Mouse (Mus musculus) midbrain, embryonic 11.5 days (tissue): ENCODE data around the gene Gm5148. TPM values are rescaled to one million over a fixed set of nuclear protein-coding genes. Genes with fewer than 3 reads are reported as not detected.

ENCODE experiments used
- ATAC-seq: fragments of 200-750 bp; cut with Nextera tagmentation; 2 replicates; pipeline ENCODE4 v1.8.0; 2017; ENCODE audit warnings: moderate TSS enrichment, moderate library complexity; ENCODE audit not compliant: low FRiP score
- DNase-seq: peaks from one replicate; pipeline ENCODE4 v3.0.0; 2015; ENCODE audit warnings: low spot score; ENCODE audit errors: missing footprints
- H3K27ac ChIP-seq: fragments of 300-500 bp; sonication (generic); 2 replicates; pipeline ENCODE4 v1.5.1; 2014; ENCODE audit warnings: low read depth, low read length
- H3K27me3 ChIP-seq: fragments of 300-500 bp; sonication (generic); 2 replicates; pipeline ENCODE4 v1.6.1; 2014; ENCODE audit warnings: mild to moderate bottlenecking, low read length, moderate library complexity, mixed read lengths; ENCODE audit not compliant: control insufficient read depth, insufficient read depth
- H3K36me3 ChIP-seq: fragments of 300-500 bp; sonication (generic); 2 replicates; pipeline ENCODE4 v1.6.1; 2014; ENCODE audit warnings: mild to moderate bottlenecking, low read length, moderate library complexity, mixed read lengths; ENCODE audit not compliant: control insufficient read depth, insufficient read depth
- H3K4me1 ChIP-seq: fragments of 300-500 bp; sonication (generic); 2 replicates; pipeline ENCODE4 v1.6.1; 2014; ENCODE audit warnings: low read length; ENCODE audit not compliant: control insufficient read depth, insufficient read depth
- H3K4me2 ChIP-seq: fragments of 300-500 bp; sonication (generic); 2 replicates; pipeline ENCODE4 v1.6.1; 2014; ENCODE audit warnings: mild to moderate bottlenecking, moderate library complexity
- H3K4me3 ChIP-seq: fragments of 300-500 bp; sonication (generic); 2 replicates; pipeline ENCODE4 v1.5.1; 2014; ENCODE audit warnings: low read depth, low read length
- H3K9ac ChIP-seq: fragments of 300-500 bp; sonication (generic); 2 replicates; pipeline ENCODE4 v1.6.1; 2014; ENCODE audit warnings: low read length
- H3K9me3 ChIP-seq: fragments of 300-500 bp; sonication (generic); 2 replicates; pipeline ENCODE4 v1.6.1; 2016; ENCODE audit warnings: low read length; ENCODE audit not compliant: control insufficient read depth
- WGBS: fragments of 180-500 bp; shearing (Covaris S2); extraction: QIAGEN DNeasy Blood & Tissue Kit; methylation state at CpG from one replicate; pipeline ENCODE4 v1.1.7; 2014; 5-methylcytosine and 5-hydroxymethylcytosine counted together
- polyA plus RNA-seq: library from polyadenylated mRNA; unstranded; fragments of >200 nt; fragmentation: Nextera tagmentation; extraction: Ambion mirVana; gene quantifications from 2 replicates; pipeline ENCODE4 v1.2.1, GENCODE M21; 2014

Gm5148 gene
- polyA plus RNA-seq, 1 experiment from 2014 or later, result 3.7 TPM

- 79% methylated on average over 9 of the region's 9 CpGs for whole genome bisulfite sequencing
- no peak overlapping the region for H3K4me2 ChIP-seq
- H3K27me3 ChIP-seq, result peaks cover 5% of the 10 kb centered on the region
- H3K9ac ChIP-seq, result no peak overlapping the region
- no peak for DNase-seq
- H3K4me3 ChIP-seq, result no peak overlapping the region
- H3K4me1 ChIP-seq, result peaks cover 7% of the 10 kb centered on the region
- no peaks in the 10 kb centered on the region for H3K9me3 ChIP-seq
- ATAC-seq, result no peak
- no peak overlapping the region for H3K27ac ChIP-seq
- no peaks in the 10 kb centered on the region for H3K36me3 ChIP-seq
Measured at GRCm38 (mm10) chr3:37728112-37729100, 4.1 kb upstream of the Gm5148 start.

- Histone ChIP-seq H3K9ac (no peak overlapping the region), H3K4me3 (no peak overlapping the region), H3K36me3 (no peaks in the 10 kb centered on the region), H3K27me3 (peaks cover 7% of the 10 kb centered on the region), H3K27ac (no peak overlapping the region), H3K9me3 (no peaks in the 10 kb centered on the region), H3K4me1 (peaks cover 12% of the 10 kb centered on the region), H3K4me2 (no peak overlapping the region)
- WGBS, result 83% methylated on average over 5 of the region's 5 CpGs
- ATAC-seq, result no peak
- DNase-seq, result no peak
Measured at GRCm38 (mm10) chr3:37727392-37727791, 3.1 kb upstream of the Gm5148 start.

GRCm38 (mm10) chr3:37726501-37727140 lies 2.3 kb upstream of the Gm5148 start:
- H3K36me3 ChIP-seq, result no peaks in the 10 kb centered on the region

GRCm38 (mm10) chr3:37724946-37725735 lies 851 bp upstream of the Gm5148 start:
- no peak overlapping the region for H3K27ac ChIP-seq

More at GRCm38 (mm10) chr3:37726501-37727140, 2.3 kb upstream of the Gm5148 start:
- no peak overlapping the region for H3K27ac ChIP-seq
- peaks cover 8% of the 10 kb centered on the region for H3K27me3 ChIP-seq
- H3K4me1 ChIP-seq, result peaks cover 12% of the 10 kb centered on the region
- H3K4me2 ChIP-seq, result no peak overlapping the region
- no peaks in the 10 kb centered on the region for H3K9me3 ChIP-seq
- no peak overlapping the region for H3K4me3 ChIP-seq
- DNase-seq (no peak), ATAC-seq (no peak)
- WGBS, result 87% methylated on average over 4 of the region's 4 CpGs
- no peak overlapping the region for H3K9ac ChIP-seq

GRCm38 (mm10) chr3:37723662-37724170 lies 574 bp downstream of the Gm5148 start:
- Histone ChIP-seq H3K4me3 (peak overlapping the region; percentile 29), H3K9ac (peak overlapping the region; percentile 46), H3K36me3 (no peaks in the 10 kb centered on the region), H3K27me3 (peaks cover 8% of the 10 kb centered on the region), H3K27ac (peak overlapping the region; percentile 1; the same call in 1 of the 2 replicates), H3K4me1 (peaks cover 12% of the 10 kb centered on the region), H3K4me2 (peak overlapping the region; percentile 54), H3K9me3 (no peaks in the 10 kb centered on the region)
- DNase-seq, result peak; percentile 91
- WGBS, result 0% methylated on average over 17 of the region's 17 CpGs
- peak; percentile 75 for ATAC-seq

More at GRCm38 (mm10) chr3:37724946-37725735, 851 bp upstream of the Gm5148 start:
- H3K4me1 ChIP-seq, result peaks cover 12% of the 10 kb centered on the region
- ATAC-seq (no peak), DNase-seq (no peak)
- no peak overlapping the region for H3K4me3 ChIP-seq
- no peak overlapping the region for H3K4me2 ChIP-seq
- H3K27me3 ChIP-seq, result peaks cover 8% of the 10 kb centered on the region
- no peak overlapping the region for H3K9ac ChIP-seq
- no peaks in the 10 kb centered on the region for H3K9me3 ChIP-seq
- H3K36me3 ChIP-seq, result no peaks in the 10 kb centered on the region
- WGBS, result 88% methylated on average over 6 of the region's 6 CpGs

GRCm38 (mm10) chr3:37723061-37723521 lies 1.2 kb downstream of the Gm5148 start:
- H3K4me2 ChIP-seq, result peak overlapping the region; percentile 54
- H3K27ac ChIP-seq, result peak overlapping the region; percentile 1; the same call in 1 of the 2 replicates
- H3K27me3 ChIP-seq, result peaks cover 8% of the 10 kb centered on the region
- no peak for ATAC-seq
- H3K4me1 ChIP-seq, result peaks cover 12% of the 10 kb centered on the region
- peak; percentile 89 for DNase-seq
- H3K9ac ChIP-seq, result no peak overlapping the region; the same call in 1 of the 2 replicates
- WGBS, result 7% methylated on average over 11 of the region's 11 CpGs
- no peak overlapping the region for H3K4me3 ChIP-seq
- no peaks in the 10 kb centered on the region for H3K9me3 ChIP-seq
- H3K36me3 ChIP-seq, result no peaks in the 10 kb centered on the region

- no peaks in the 10 kb centered on the region for H3K36me3 ChIP-seq
- ATAC-seq, result no peak
- H3K4me3 ChIP-seq, result no peak overlapping the region
- no peaks in the 10 kb centered on the region for H3K9me3 ChIP-seq
- WGBS, result 56% methylated on average over 12 of the region's 12 CpGs
- H3K27me3 ChIP-seq, result peaks cover 8% of the 10 kb centered on the region
- H3K4me2 ChIP-seq, result no peak overlapping the region
- H3K27ac ChIP-seq, result no peak overlapping the region
- no peak overlapping the region for H3K9ac ChIP-seq
- DNase-seq, result peak; percentile 90
- peaks cover 12% of the 10 kb centered on the region for H3K4me1 ChIP-seq
Measured at GRCm38 (mm10) chr3:37722487-37723060, 1.7 kb downstream of the Gm5148 start.

- 87% methylated on average over 2 of the region's 2 CpGs for WGBS
- ATAC-seq, result no peak
Measured at GRCm38 (mm10) chr3:37716992-37717391, 7.3 kb downstream of the Gm5148 start.

More at GRCm38 (mm10) chr3:37716992-37717391, 7.3 kb downstream of the Gm5148 start:
- no peaks in the 10 kb centered on the region for H3K9me3 ChIP-seq
- no peaks in the 10 kb centered on the region for H3K36me3 ChIP-seq
- no peak overlapping the region for H3K9ac ChIP-seq
- no peak overlapping the region for H3K4me2 ChIP-seq
- H3K27ac ChIP-seq, result no peak overlapping the region
- H3K27me3 ChIP-seq, result no peaks in the 10 kb centered on the region
- H3K4me1 ChIP-seq, result no peaks in the 10 kb centered on the region
- no peak overlapping the region for H3K4me3 ChIP-seq
- no peak for DNase-seq
